Mouse (Mus musculus) 3134 (cell line): ENCODE measurements around the gene Hpcal4.

Experiments used
- DNase-seq: peaks from one replicate; pipeline ENCODE4 v3.0.0-alpha.2; 2011; ENCODE audit warnings: low spot score; ENCODE audit not compliant: insufficient read length; ENCODE audit errors: extremely low read depth

The Hpcal4 gene

GRCm38 (mm10) chr4:123237386-123238266, 54.6 kb downstream of the Hpcal4 start:
- DNase-seq, result no peak

- no peak for DNase-seq
These were observed 56.6 kb downstream of the Hpcal4 start for GRCm38 (mm10) chr4:123239361-123240203.
